Mouse (Mus musculus) left cerebral cortex, adult 2 months (tissue): Measurements from ENCODE around the gene Gpalpp1. TPM values are rescaled to one million over a fixed set of nuclear protein-coding genes. Genes with fewer than 3 reads are reported as not detected.

Experiments
- DNase-seq, 2 experiments: peaks; one replicate each; pipeline ENCODE4 v3.0.0; 2021 to 2022; ENCODE audit warnings: low spot score in 2 of 2, mixed read lengths in 1 of 2; ENCODE audit errors: extremely low spot score in 1 of 2
- H3K27ac ChIP-seq: fragments of 200-600 bp; 2 replicates; pipeline ENCODE4 v1.8.1; 2022
- H3K4me3 ChIP-seq: fragments of 200-600 bp; 2 replicates; pipeline ENCODE4 v1.8.1; 2022
- CTCF ChIP-seq: fragments of 200-600 bp; IDR thresholded peaks from 2 replicates; pipeline ENCODE4 v1.8.1; 2022; ENCODE audit warnings: antibody characterized with exemption, mild to moderate bottlenecking, moderate library complexity
- intact Hi-C: fragments of 180-260 bp; cut with DNase I; formaldehyde crosslinking; loops from one replicate; pipeline ENCODE4 v1.15.1; 2025
- total RNA-seq, 2 experiments: library from RNA; stranded (reverse); gene quantifications; 2 replicates each; pipeline ENCODE4 v1.2.3; 2021

Gene Gpalpp1
- total RNA-seq, 2 experiments from 2014 or later = 23.2 to 23.6 TPM

DNA sequence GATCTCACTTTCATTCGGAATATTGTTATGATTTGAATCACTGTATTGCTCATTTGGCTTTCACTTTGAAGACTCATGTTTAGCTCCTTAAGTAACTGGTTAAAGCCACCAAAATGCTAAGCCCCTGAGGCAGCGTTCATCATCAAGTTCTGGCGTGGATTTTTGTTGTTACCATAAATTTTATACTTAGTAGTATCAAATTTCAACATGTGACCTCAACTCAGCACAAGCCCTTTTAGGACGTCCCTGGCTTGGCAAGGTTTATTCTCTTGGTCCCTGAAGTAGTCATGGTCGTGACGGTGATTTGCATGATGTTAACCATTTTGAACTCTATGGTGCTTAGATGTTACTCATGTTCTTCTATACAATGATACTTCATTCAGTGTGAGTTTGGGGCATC is 36.5 kb upstream of the Gpalpp1 start:
- DNase-seq = no peak
- intact Hi-C loops = no loop called here
- no peak for TF ChIP-seq CTCF
- Histone ChIP-seq H3K4me3 (no peak overlapping the region), H3K27ac (no peak overlapping the region)

- intact Hi-C loops = no loop called here
- Histone ChIP-seq H3K4me3 (no peak overlapping the region), H3K27ac (no peak overlapping the region)
- TF ChIP-seq CTCF = no peak
- DNase-seq = no peak
These were observed 35.3 kb upstream of the Gpalpp1 start for GRCm38 (mm10) chr14:76145868-76146267.

DNA sequence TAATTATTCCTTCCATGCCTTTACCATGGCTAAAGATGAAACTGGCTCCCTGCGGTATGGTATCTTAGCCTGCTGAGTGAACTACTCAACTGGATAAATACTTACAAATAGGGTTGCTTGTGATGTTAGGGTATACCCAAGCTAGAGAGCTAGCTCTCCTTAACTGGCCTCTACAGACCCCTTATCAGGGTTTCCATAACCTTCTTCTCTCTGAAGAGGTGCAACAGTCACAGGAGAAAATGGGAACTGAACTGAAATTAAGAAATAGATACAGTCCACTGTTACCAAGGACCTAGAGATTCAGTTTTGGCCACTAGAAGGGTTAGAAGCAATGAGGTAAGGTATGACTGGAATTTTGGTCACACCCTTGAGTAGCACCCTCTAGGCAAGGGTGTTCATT is 34.7 kb upstream of the Gpalpp1 start:
- no peak overlapping the region for H3K4me3 ChIP-seq
- no peak for TF ChIP-seq CTCF
- intact Hi-C loops = no loop called here
- no peak overlapping the region for H3K27ac ChIP-seq
- DNase-seq = no peak

DNA sequence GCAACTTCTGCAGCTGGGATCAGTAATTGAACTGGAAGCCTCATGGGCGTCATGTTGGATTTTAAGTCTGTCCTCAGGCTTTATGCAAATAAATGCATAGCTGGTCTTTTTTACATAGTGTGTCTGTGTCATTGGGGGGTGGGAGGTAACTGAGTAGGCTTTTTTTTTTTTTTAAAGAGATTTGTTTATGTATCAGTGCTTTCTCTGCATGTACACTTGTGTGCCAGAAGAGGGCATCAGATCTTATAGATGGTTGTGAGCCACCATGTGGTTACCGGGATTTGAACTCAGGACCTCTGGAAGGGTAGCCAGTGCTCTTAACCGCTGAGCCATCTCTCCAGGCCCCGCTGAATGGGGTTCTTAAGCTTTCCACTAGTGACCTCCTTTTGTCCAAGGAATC is 24.4 kb upstream of the Gpalpp1 start:
- Histone ChIP-seq H3K4me3 (no peak overlapping the region), H3K27ac (no peak overlapping the region)
- peak; percentile 12; the same call in 1 of the 2 replicates for TF ChIP-seq CTCF
- no peak for DNase-seq
- intact Hi-C loops = no loop called here

DNA sequence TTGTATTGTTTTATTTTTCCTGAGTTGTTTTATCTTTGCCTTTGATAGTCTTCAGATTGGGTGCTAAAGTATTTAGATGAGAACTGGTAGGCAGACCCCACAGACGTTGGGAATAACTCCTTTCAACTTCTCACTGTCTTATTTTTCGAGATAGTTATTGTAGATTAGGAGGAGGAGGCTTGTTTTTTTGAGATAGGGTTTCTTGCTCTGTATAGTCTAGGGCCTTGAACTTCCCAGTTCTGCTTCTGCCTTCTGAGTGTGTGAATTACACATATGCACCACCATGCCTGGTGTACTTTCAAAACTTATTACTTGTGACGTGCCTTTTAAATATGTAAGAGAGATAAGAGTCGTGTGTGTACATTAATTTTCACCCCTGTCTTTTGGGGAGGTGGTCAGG is 17.6 kb upstream of the Gpalpp1 start:
- DNase-seq = no peak
- Histone ChIP-seq H3K27ac (no peak overlapping the region), H3K4me3 (no peak overlapping the region)
- no peak for TF ChIP-seq CTCF
- intact Hi-C loops = no loop called here

DNA sequence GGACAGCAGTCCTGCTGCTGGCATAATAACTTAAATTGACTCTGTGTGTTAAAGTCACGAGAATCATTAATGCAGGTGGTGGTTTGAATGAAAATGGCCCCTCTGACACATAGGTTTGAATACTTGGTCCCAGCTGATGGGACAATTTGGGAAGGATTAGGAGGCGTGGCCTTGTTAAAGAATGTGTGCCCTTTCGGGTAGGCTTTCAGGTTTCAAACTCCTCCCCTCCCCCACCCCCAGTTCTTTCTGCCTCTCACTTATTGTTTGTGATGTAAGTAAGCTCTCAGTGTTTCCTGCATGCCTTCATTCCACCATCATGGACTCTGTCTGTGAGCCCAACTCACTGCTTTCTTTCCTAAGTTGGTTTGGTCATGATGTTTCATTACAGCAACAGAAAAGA is 16.8 kb upstream of the Gpalpp1 start:
- no peak for DNase-seq
- Histone ChIP-seq H3K27ac (no peak overlapping the region), H3K4me3 (no peak overlapping the region)
- intact Hi-C loops = no loop called here
- TF ChIP-seq CTCF = no peak

DNA sequence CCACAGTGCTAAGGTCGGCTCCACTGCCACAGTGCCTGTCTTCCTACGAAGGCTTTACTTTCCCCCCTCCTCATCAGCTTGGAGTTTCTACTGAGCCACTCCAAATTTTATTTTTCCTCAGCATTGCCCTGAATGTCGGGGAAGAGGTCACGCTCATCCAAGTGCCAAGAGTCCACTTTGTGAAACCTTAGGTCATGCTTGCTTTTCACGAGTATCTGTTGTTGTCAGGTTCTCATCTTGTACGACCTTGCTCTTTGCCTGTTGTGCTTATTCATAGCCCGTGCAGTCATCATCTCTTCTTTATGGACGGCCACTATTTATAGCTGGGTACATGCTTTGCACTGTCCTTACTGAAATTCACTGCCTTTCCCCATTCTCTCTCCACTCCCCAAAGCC is 12.1 kb upstream of the Gpalpp1 start:
- H3K27ac ChIP-seq = no peak overlapping the region
- intact Hi-C loops = loop anchor here (1.0 to 5.0 kb wide), 3 partner anchors 295 to 890 kb away; no protein-coding TSS in a partner anchor
- TF ChIP-seq CTCF = no peak
- no peak overlapping the region for H3K4me3 ChIP-seq
- DNase-seq = no peak

DNA sequence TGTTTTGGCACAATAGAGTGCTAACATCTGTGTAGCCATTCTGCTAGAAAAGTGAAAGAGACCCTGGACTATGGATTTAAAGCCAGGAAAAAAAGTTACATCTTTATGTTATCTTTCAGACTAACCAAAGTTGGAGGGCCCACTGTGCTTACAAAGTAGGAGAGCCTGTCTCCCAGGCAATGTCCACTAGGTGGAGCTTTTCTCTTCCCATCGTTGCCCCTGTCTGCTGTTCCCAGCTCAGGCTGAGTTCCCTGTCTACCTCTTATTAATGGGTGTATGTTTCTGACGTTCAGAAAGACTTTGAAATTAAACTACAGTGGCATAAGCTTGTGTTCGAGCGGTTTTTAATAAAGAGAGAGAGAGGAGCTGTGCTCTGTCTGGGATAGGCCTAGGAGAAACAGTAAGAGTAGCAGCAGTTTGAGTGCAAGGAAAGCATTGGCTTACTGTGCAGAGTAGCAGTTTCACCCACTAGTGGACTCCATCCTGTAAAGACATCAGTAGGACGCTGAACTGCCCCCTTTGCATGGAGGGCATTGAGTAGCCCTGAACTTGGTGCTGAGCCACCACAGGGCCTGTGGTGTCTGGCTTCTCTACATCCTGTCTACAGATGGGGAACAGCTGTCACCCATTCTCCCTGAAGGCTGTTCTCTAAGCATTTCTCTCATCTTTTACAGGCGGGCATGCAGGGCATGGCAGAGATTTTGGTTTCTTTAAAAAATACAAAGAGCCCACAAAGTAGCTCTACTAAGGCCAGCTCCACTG is 11.5 kb upstream of the Gpalpp1 start:
- Histone ChIP-seq H3K27ac (no peak overlapping the region), H3K4me3 (no peak overlapping the region)
- DNase-seq = peak; percentile 44
- intact Hi-C loops = loop anchor here (1.0 to 5.0 kb wide), 3 partner anchors 295 to 890 kb away; no protein-coding TSS in a partner anchor
- peak; percentile 89 for TF ChIP-seq CTCF

DNA sequence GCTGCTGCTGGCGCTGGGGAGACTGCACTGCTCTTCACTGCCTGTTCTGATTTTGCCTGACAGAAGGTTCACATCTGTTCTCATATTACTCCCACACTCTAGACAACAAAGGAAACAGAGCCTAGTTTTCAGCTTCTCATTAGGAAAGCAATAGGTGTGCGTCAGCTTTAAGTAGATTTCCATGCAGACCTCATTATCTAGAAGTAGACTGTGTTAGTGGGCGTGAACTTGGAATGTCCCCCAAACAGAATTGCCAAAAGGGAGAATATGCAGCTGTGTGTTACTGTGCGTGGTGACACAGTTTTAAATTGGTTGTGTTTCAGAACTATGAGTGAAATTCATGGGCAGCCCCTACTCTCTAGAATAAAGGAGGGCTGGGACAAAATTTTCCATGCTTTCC is 9.9 kb upstream of the Gpalpp1 start:
- intact Hi-C loops = loop anchor here (5.0 kb wide), 2 partner anchors 297 to 892 kb away; no protein-coding TSS in a partner anchor
- DNase-seq = peak; percentile 14 to 48
- TF ChIP-seq CTCF = no peak
- Histone ChIP-seq H3K27ac (no peak overlapping the region), H3K4me3 (no peak overlapping the region)

GRCm38 (mm10) chr14:76118963-76119362 is 8.4 kb upstream of the Gpalpp1 start:
- Histone ChIP-seq H3K4me3 (no peak overlapping the region), H3K27ac (no peak overlapping the region)
- TF ChIP-seq CTCF = no peak; the same call in 1 of the 2 replicates
- intact Hi-C loops = no loop called here
- no peak for DNase-seq

GRCm38 (mm10) chr14:76115744-76116143 is 5.2 kb upstream of the Gpalpp1 start:
- DNase-seq = no peak
- intact Hi-C loops = no loop called here
- no peak for TF ChIP-seq CTCF
- Histone ChIP-seq H3K4me3 (no peak overlapping the region), H3K27ac (no peak overlapping the region)

- no peak for TF ChIP-seq CTCF
- no peak for DNase-seq
- intact Hi-C loops = no loop called here
These were observed 11.0 kb downstream of the Gpalpp1 start for GRCm38 (mm10) chr14:76099543-76099942.

GRCm38 (mm10) chr14:76097815-76098214 is 12.7 kb downstream of the Gpalpp1 start:
- H3K4me3 ChIP-seq = no peak overlapping the region
- TF ChIP-seq CTCF = no peak
- no peak for DNase-seq
- intact Hi-C loops = no loop called here
- H3K27ac ChIP-seq = no peak overlapping the region

More at GRCm38 (mm10) chr14:76099543-76099942, 11.0 kb downstream of the Gpalpp1 start:
- H3K4me3 ChIP-seq = no peak overlapping the region
- H3K27ac ChIP-seq = no peak overlapping the region
